Mouse (Mus musculus) hindbrain, postnatal 0 days (tissue): ENCODE measurements around the gene Alox12b. TPM values are rescaled to one million over a fixed set of nuclear protein-coding genes. Genes with fewer than 3 reads are reported as not detected.

ENCODE experiments used
- ATAC-seq: fragments of 200-750 bp; cut with Nextera tagmentation; 2 replicates; pipeline ENCODE4 v1.8.0; 2017; ENCODE audit warnings: mild to moderate bottlenecking, moderate TSS enrichment, moderate library complexity
- DNase-seq: peaks from one replicate; pipeline ENCODE4 v3.0.0-alpha.2; 2015; ENCODE audit warnings: low spot score
- H3K27ac ChIP-seq: fragments of 300-500 bp; sonication (generic); 2 replicates; pipeline ENCODE4 v1.5.1; 2014; ENCODE audit warnings: mild to moderate bottlenecking
- H3K27me3 ChIP-seq: fragments of 300-500 bp; sonication (generic); 2 replicates; pipeline ENCODE4 v1.6.1; 2014; ENCODE audit warnings: low read length, mixed read lengths; ENCODE audit not compliant: insufficient read depth
- H3K36me3 ChIP-seq: fragments of 300-500 bp; sonication (generic); 2 replicates; pipeline ENCODE4 v1.6.1; 2014; ENCODE audit warnings: low read length, mixed read lengths; ENCODE audit not compliant: insufficient read depth
- H3K4me1 ChIP-seq: fragments of 300-500 bp; sonication (generic); 2 replicates; pipeline ENCODE4 v1.6.1; 2014; ENCODE audit warnings: antibody characterized with exemption, low read length, mixed read lengths; ENCODE audit not compliant: insufficient read depth
- H3K4me2 ChIP-seq: fragments of 300-500 bp; sonication (generic); 2 replicates; pipeline ENCODE4 v1.6.1; 2014; ENCODE audit warnings: low read depth, mild to moderate bottlenecking, low read length, moderate library complexity, mixed read lengths
- H3K4me3 ChIP-seq: fragments of 300-500 bp; sonication (generic); 2 replicates; pipeline ENCODE4 v1.5.1; 2014; ENCODE audit warnings: low read length
- H3K9ac ChIP-seq: fragments of 300-500 bp; sonication (generic); replicated peaks from 2 replicates; pipeline ENCODE4 v1.6.1; 2014; ENCODE audit warnings: mild to moderate bottlenecking, low read length, moderate library complexity, mixed read lengths
- H3K9me3 ChIP-seq: fragments of 300-500 bp; sonication (generic); 2 replicates; pipeline ENCODE4 v1.6.1; 2016; ENCODE audit warnings: low read length, mixed read lengths
- CTCF ChIP-seq: IDR thresholded peaks from 2 replicates; pipeline ENCODE4 v1.5.1; 2016; ENCODE audit warnings: antibody characterized with exemption, control low read depth, low read depth
- WGBS: fragments of 180-500 bp; shearing (Covaris S2); extraction: QIAGEN DNeasy Blood & Tissue Kit; methylation state at CpG from one replicate; pipeline ENCODE4 v1.1.7; 2014; 5-methylcytosine and 5-hydroxymethylcytosine counted together
- polyA plus RNA-seq: library from polyadenylated mRNA; unstranded; fragments of >200 nt; fragmentation: Nextera tagmentation; extraction: Ambion mirVana; gene quantifications from 2 replicates; pipeline ENCODE4 v1.2.1, GENCODE M21; 2015
- total RNA-seq: library from RNA; depleted of rRNA; stranded (reverse); fragments of >200 nt; gene quantifications from 2 replicates; pipeline ENCODE4 v1.2.3, GENCODE M21; 2014

Alox12b gene
- total and polyA plus RNA-seq, 2 experiments from 2014 or later, result 1.1 to 2.0 TPM

- DNase-seq (no peak), ATAC-seq (no peak)
- TF ChIP-seq CTCF, result no peak
- no peak overlapping the region for H3K4me2 ChIP-seq
- 85% methylated on average over 5 of the region's 5 CpGs for WGBS
- H3K27me3 ChIP-seq, result no peaks in the 10 kb centered on the region
- H3K9ac ChIP-seq, result no peak overlapping the region
- no peaks in the 10 kb centered on the region for H3K4me1 ChIP-seq
- H3K4me3 ChIP-seq, result no peak overlapping the region
- no peaks in the 10 kb centered on the region for H3K9me3 ChIP-seq
- H3K36me3 ChIP-seq, result no peaks in the 10 kb centered on the region
- H3K27ac ChIP-seq, result no peak overlapping the region
Observed at GRCm38 (mm10) chr11:69185031-69185430, 28.2 kb downstream of the Alox12b start.

- WGBS, result 86% methylated on average over 6 of the region's 6 CpGs
- no peak for TF ChIP-seq CTCF
- ATAC-seq, result no peak
- H3K9me3 ChIP-seq, result no peaks in the 10 kb centered on the region
- H3K4me3 ChIP-seq, result no peak overlapping the region
- H3K27ac ChIP-seq, result no peak overlapping the region
- H3K9ac ChIP-seq, result no peak overlapping the region
- H3K36me3 ChIP-seq, result no peaks in the 10 kb centered on the region
- H3K27me3 ChIP-seq, result no peaks in the 10 kb centered on the region
- H3K4me2 ChIP-seq, result no peak overlapping the region
- no peak for DNase-seq
- H3K4me1 ChIP-seq, result no peaks in the 10 kb centered on the region
Observed at GRCm38 (mm10) chr11:69185936-69186335, 29.1 kb downstream of the Alox12b start.

GRCm38 (mm10) chr11:69192840-69193239 is 36.1 kb downstream of the Alox12b start:
- no peaks in the 10 kb centered on the region for H3K9me3 ChIP-seq
- WGBS, result 0% methylated on average over 1 of the region's 1 CpGs
- TF ChIP-seq CTCF, result peak; percentile 88
- no peaks in the 10 kb centered on the region for H3K36me3 ChIP-seq
- H3K27ac ChIP-seq, result no peak overlapping the region
- no peaks in the 10 kb centered on the region for H3K27me3 ChIP-seq
- no peak overlapping the region for H3K4me3 ChIP-seq
- no peak overlapping the region for H3K9ac ChIP-seq
- DNase-seq (peak; percentile 81), ATAC-seq (peak; percentile 45; the same call in 1 of the 2 replicates)
- no peak overlapping the region for H3K4me2 ChIP-seq
- H3K4me1 ChIP-seq, result 0 out of 2 replicates have a peak, but pooled peaks cover 4% of the 10 kb centered on the region

- Histone ChIP-seq H3K4me2 (peak overlapping the region; percentile 56), H3K27me3 (no peaks in the 10 kb centered on the region), H3K9me3 (no peaks in the 10 kb centered on the region), H3K9ac (peak overlapping the region; percentile 25; the same call in 1 of the 2 replicates), H3K36me3 (no peaks in the 10 kb centered on the region), H3K4me1 (0 out of 2 replicates have a peak, but pooled peaks cover 4% of the 10 kb centered on the region), H3K27ac (no peak overlapping the region), H3K4me3 (peak overlapping the region; percentile 28)
- DNase-seq, result peak; percentile 56
- peak; percentile 47; the same call in 1 of the 2 replicates for ATAC-seq
- TF ChIP-seq CTCF, result peak; percentile 60
- WGBS, result 7% methylated on average over 5 of the region's 5 CpGs
Observed at GRCm38 (mm10) chr11:69196766-69197165, 40.0 kb downstream of the Alox12b start.

- Histone ChIP-seq H3K9me3 (no peaks in the 10 kb centered on the region), H3K27me3 (no peaks in the 10 kb centered on the region), H3K4me3 (peak overlapping the region; percentile 28), H3K27ac (no peak overlapping the region), H3K4me2 (peak overlapping the region; percentile 56), H3K4me1 (0 out of 2 replicates have a peak, but pooled peaks cover 4% of the 10 kb centered on the region), H3K9ac (peak overlapping the region; percentile 25; the same call in 1 of the 2 replicates), H3K36me3 (no peaks in the 10 kb centered on the region)
- WGBS, result 2% methylated on average over 14 of the region's 14 CpGs
- ATAC-seq, result peak; percentile 35; the same call in 1 of the 2 replicates
- no peak for DNase-seq
- TF ChIP-seq CTCF, result no peak
Observed at GRCm38 (mm10) chr11:69197194-69197593, 40.4 kb downstream of the Alox12b start.

GRCm38 (mm10) chr11:69197743-69198142 is 41.0 kb downstream of the Alox12b start, which contains the start of gene Alox8:
TSS of gene Alox8 (minus strand) at chr11:69197843.
- Histone ChIP-seq H3K9me3 (no peaks in the 10 kb centered on the region), H3K4me1 (0 out of 2 replicates have a peak, but pooled peaks cover 4% of the 10 kb centered on the region), H3K27ac (no peak within 1 kb of the TSS), H3K9ac (peak within 1 kb of the TSS; percentile 25; the same call in 1 of the 2 replicates), H3K4me3 (peak within 1 kb of the TSS; percentile 28), H3K27me3 (no peaks in the 10 kb centered on the region), H3K36me3 (no peaks in the 10 kb centered on the region), H3K4me2 (peak within 1 kb of the TSS; percentile 56)
- 31% methylated on average over 6 of the region's 6 CpGs for WGBS
- DNase-seq, result no peak
- no peak for TF ChIP-seq CTCF
- no peak for ATAC-seq

- Histone ChIP-seq H3K36me3 (no peaks in the 10 kb centered on the region), H3K27me3 (no peaks in the 10 kb centered on the region), H3K4me3 (no peak overlapping the region), H3K4me1 (0 out of 2 replicates have a peak, but pooled peaks cover 4% of the 10 kb centered on the region), H3K9ac (no peak overlapping the region), H3K4me2 (no peak overlapping the region), H3K9me3 (no peaks in the 10 kb centered on the region), H3K27ac (no peak overlapping the region)
- 88% methylated on average over 1 of the region's 1 CpGs for WGBS
- ATAC-seq, result no peak
- DNase-seq, result no peak
- TF ChIP-seq CTCF, result no peak
Observed at GRCm38 (mm10) chr11:69199251-69199650, 42.5 kb downstream of the Alox12b start.
